ENCODE assay signal across 11 mouse cellular contexts in genomic region chr4:154929088-154929660, GRCm38 (mm10). TPM values are rescaled to one million over a fixed set of nuclear protein-coding genes. Genes with fewer than 3 reads are reported as not detected.
DNase-seq lines count a peak whose midpoint lies in the region; ATAC-seq and TF ChIP-seq lines count a peak whose summit lies in the region.
"Had no signal": no experiment of that assay in that cellular context is flagged by ENCODE, and none has a peak within 500 bp of the region (broad histone marks: within the 10 kb centered on the region; RNA-seq: fewer than 3 reads in every experiment).

No protein-coding gene starts in this region.

- no peak overlapping the region for H3K27ac ChIP-seq in intestine, postnatal 0 days (ENCODE audit: low read depth, low read length)

- intact Hi-C loops in gastrocnemius, postnatal 14 days (cut with DNase I; ENCODE audit: low total_unique reads) = no loop called here

- 0 out of 2 replicates have a peak, but pooled peaks cover 8% of the 10 kb centered on the region for H3K4me1 ChIP-seq in intestine, postnatal 0 days (replicated peaks; ENCODE audit: control insufficient read depth, insufficient read depth, low read length)

- peak; percentile 72 for DNase-seq in gastrocnemius, adult 18-20 months (ENCODE audit: low spot score)
- no peak for DNase-seq in gastrocnemius, postnatal 14 days
- DNase-seq in A20 (ENCODE audit: low read depth, low spot score) = peak; percentile 84
- peak; percentile 68 for DNase-seq in lung, postnatal 36 days
- no peak for DNase-seq in cerebellum, postnatal 4 days (ENCODE audit: low spot score in 2 of 2)
- DNase-seq in right cerebral cortex, postnatal 10 days (ENCODE audit: low spot score in 2 of 2) = no peak
- DNase-seq: thymus, adult 18-20 months had no signal

- H3K9me3 ChIP-seq in intestine, postnatal 0 days (ENCODE audit: control insufficient read depth) = no peaks in the 10 kb centered on the region

- TF ChIP-seq CTCF in intestine, postnatal 0 days (IDR thresholded peaks at IDR 0.05; ENCODE audit: low read depth) = no peak

- no peaks in the 10 kb centered on the region for H3K27me3 ChIP-seq in intestine, postnatal 0 days (replicated peaks; ENCODE audit: control insufficient read depth, insufficient read depth, low read length)

- H3K36me3 ChIP-seq in intestine, postnatal 0 days (ENCODE audit: control insufficient read depth, insufficient read depth) = peaks cover 5% of the 10 kb centered on the region; the same call in 1 of the 2 replicates

- no peak overlapping the region for H3K9ac ChIP-seq in intestine, postnatal 0 days (ENCODE audit: low read depth, low read length)

- 73% methylated on average over 12 of the region's 12 CpGs for WGBS in intestine, postnatal 0 days

- no peak overlapping the region for H3K4me2 ChIP-seq in intestine, postnatal 0 days (replicated peaks; ENCODE audit: low read depth)

- no peak overlapping the region for H3K4me3 ChIP-seq in intestine, postnatal 0 days (ENCODE audit: low read depth, low read length)

- ATAC-seq in granulocyte monocyte progenitor cell, adult 5-6 weeks (replicated peaks; ENCODE audit: poor library complexity, severe bottlenecking) = peak; percentile 80
- ATAC-seq in intestine, postnatal 0 days = no peak

RNA-seq across cellular contexts. Expression of gene Tnfrsf14, which starts 0.8 kb away (rescaled TPM):
- 1 to 10 TPM; 1.3 to 1.9 TPM for total RNA-seq in gastrocnemius, adult 18-20 months (2021)
- 1 to 10 TPM; 1.4 to 1.9 TPM for total RNA-seq in gastrocnemius, postnatal 14 days (2021)
- 85.4 and 110 TPM in 2 replicates for total RNA-seq in granulocyte monocyte progenitor cell, adult 5-6 weeks (2014; fragmentation: Nextera tagmentation)
- total RNA-seq in granulocyte monocyte progenitor cell, adult 5-6 weeks (2017) = 33.2 and 38.4 TPM in 2 replicates
- polyA plus RNA-seq in intestine, postnatal 0 days (2015; fragmentation: Nextera tagmentation; extraction: Ambion mirVana) = 1.9 and 2.9 TPM in 2 replicates

RNA-seq across cellular contexts. Expression of gene Fam213b, which starts 30.2 kb away (rescaled TPM):
- 10 to 100 TPM; 69.5 to 73.0 TPM for total RNA-seq in gastrocnemius, adult 18-20 months (2021)
- 100 to 1,000 TPM; 110 to 112 TPM for total RNA-seq in gastrocnemius, postnatal 14 days (2021)
- total RNA-seq in granulocyte monocyte progenitor cell, adult 5-6 weeks (2014; fragmentation: Nextera tagmentation) = 6.9 and 8.5 TPM in 2 replicates
- total RNA-seq in granulocyte monocyte progenitor cell, adult 5-6 weeks (2017) = 2.9 and 6.7 TPM in 2 replicates
- 66.9 and 68.5 TPM in 2 replicates for polyA plus RNA-seq in intestine, postnatal 0 days (2015; fragmentation: Nextera tagmentation; extraction: Ambion mirVana)

RNA-seq across cellular contexts. Expression of gene Hes5, which starts 31.5 kb away (rescaled TPM):
- total RNA-seq in gastrocnemius, adult 18-20 months (2021) = not detected
- under 1 TPM in 1 of 2 experiments, not detected in 1; 0.16 TPM for total RNA-seq in gastrocnemius, postnatal 14 days (2021)
- 0.85 TPM in 1 of 2 replicates, not detected in the other for total RNA-seq in granulocyte monocyte progenitor cell, adult 5-6 weeks (2014; fragmentation: Nextera tagmentation)
- 0.52 TPM in 1 of 2 replicates, not detected in the other for total RNA-seq in granulocyte monocyte progenitor cell, adult 5-6 weeks (2017)
- 0.20 and 0.29 TPM in 2 replicates for polyA plus RNA-seq in intestine, postnatal 0 days (2015; fragmentation: Nextera tagmentation; extraction: Ambion mirVana)
- total RNA-seq: heart, postnatal 10 days had no signal

RNA-seq across cellular contexts. Expression of gene Pank4, which starts 34.7 kb away (rescaled TPM):
- total RNA-seq in gastrocnemius, adult 18-20 months (2021) = 10 to 100 TPM; 31.9 to 35.6 TPM
- 10 to 100 TPM; 24.1 to 31.4 TPM for total RNA-seq in gastrocnemius, postnatal 14 days (2021)
- 36.3 and 45.1 TPM in 2 replicates for total RNA-seq in granulocyte monocyte progenitor cell, adult 5-6 weeks (2014; fragmentation: Nextera tagmentation)
- total RNA-seq in granulocyte monocyte progenitor cell, adult 5-6 weeks (2017) = 17.3 and 20.8 TPM in 2 replicates
- polyA plus RNA-seq in intestine, postnatal 0 days (2015; fragmentation: Nextera tagmentation; extraction: Ambion mirVana) = 10.9 and 11.5 TPM in 2 replicates

RNA-seq across cellular contexts. Expression of gene Mmel1, which starts 59.8 kb away (rescaled TPM):
- total RNA-seq in gastrocnemius, adult 18-20 months (2021) = not detected
- under 1 TPM; 0.49 to 0.68 TPM for total RNA-seq in gastrocnemius, postnatal 14 days (2021)
- not detected in 2 replicates for total RNA-seq in granulocyte monocyte progenitor cell, adult 5-6 weeks (2014; fragmentation: Nextera tagmentation)
- not detected in 2 replicates for total RNA-seq in granulocyte monocyte progenitor cell, adult 5-6 weeks (2017)
- 0.22 and 0.44 TPM in 2 replicates for polyA plus RNA-seq in intestine, postnatal 0 days (2015; fragmentation: Nextera tagmentation; extraction: Ambion mirVana)
- polyA plus RNA-seq: CD4-positive, CD25-positive, alpha-beta regulatory T cell, adult 4 months had no signal

Comparison
In these comparisons a context has a peak if more than half of its experiments do, and no peak if none do; other contexts are left out.
1. DNase-seq: peak in gastrocnemius, adult 18-20 months (single experiment), A20 (single experiment) and lung, postnatal 36 days (single experiment); none in gastrocnemius, postnatal 14 days (single experiment), cerebellum, postnatal 4 days (0 of 2) and right cerebral cortex, postnatal 10 days (0 of 2).
2. RNA of gene Tnfrsf14, which starts 0.8 kb away (total RNA-seq): 33.2 to 110 TPM in granulocyte monocyte progenitor cell, adult 5-6 weeks; 1.3 to 1.9 TPM in gastrocnemius, adult 18-20 months and 1.4 to 1.9 TPM in gastrocnemius, postnatal 14 days; every median in the first group is over 10 times any median in the second.
3. RNA of gene Fam213b, which starts 30.2 kb away (total RNA-seq): 110 to 112 TPM in gastrocnemius, postnatal 14 days and 69.5 to 73.0 TPM in gastrocnemius, adult 18-20 months; 2.9 to 8.5 TPM in granulocyte monocyte progenitor cell, adult 5-6 weeks; every median in the first group is over 4 times any median in the second.